Mouse (Mus musculus): ENCODE measurements around the gene Per1.

DNA sequence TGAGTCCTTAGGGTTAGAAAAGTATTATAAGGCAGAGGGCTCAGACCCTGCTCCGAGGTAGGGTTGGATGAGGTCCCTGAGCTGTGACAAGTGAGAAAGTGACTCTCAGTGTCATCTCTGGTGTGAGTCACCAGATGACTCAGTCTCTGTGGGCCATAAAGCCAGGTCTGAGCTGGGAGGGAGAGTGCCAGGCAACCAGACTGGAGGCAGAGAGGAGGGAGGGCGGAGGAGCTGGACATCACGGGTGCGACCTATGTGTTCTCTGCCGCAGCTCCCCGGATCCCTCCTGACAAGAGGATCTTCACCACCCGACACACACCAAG, 7.3 kb downstream of the Per1 start:
- TF ChIP-seq POLR2A (IDR thresholded peaks at IDR 0.05; ENCODE audit: insufficient read depth, low read length) (no peak), CTCF (IDR thresholded peaks at IDR 0.05; ENCODE audit: low read depth, low read length) (no peak)

All from ES-Bruce4 (cell line).